Mouse (Mus musculus) urinary bladder, postnatal 36 days (tissue): ENCODE data around the gene Fam120c.

Experiments
- DNase-seq, 2 experiments: peaks; one replicate each; pipeline ENCODE4 v3.0.0; 2022; ENCODE audit warnings: low spot score in 2 of 2, mixed read lengths in 1 of 2

Gene Fam120c

GRCm38 (mm10) chrX:151520458-151521322 lies 176.7 kb downstream of the Fam120c start, which contains the start of gene Phf8:
Phf8 (plus strand) TSS chrX:151520672.
- peak; percentile 85 to 94 for DNase-seq
